In genomic region chr11:98762756-98763501, GRCm38 (mm10) we compare ENCODE assay signal across 1 mouse cellular context.
A peak's percentile ranks its signal among the peaks of the same experiment; 100 is the strongest.
TF ChIP-seq lines count a peak whose summit lies in the region.

No protein-coding gene starts in this region.

TF ChIP-seq in MEL, 35 proteins besides CTCF, POLR2A, EP300 and RAD21 (continued from another document):
- TF ChIP-seq POLR2AphosphoS5 (IDR thresholded peaks at IDR 0.05; ENCODE audit: borderline replicate concordance, low read depth, low read length): no peak
- TF ChIP-seq JUND (IDR thresholded peaks at IDR 0.05; ENCODE audit: low read depth, low read length): peak; percentile 72; the same call in 1 of the 2 replicates
- 0 out of 2 replicates have a peak, but pooled peaks have one; percentile 7 for TF ChIP-seq ZC3H11A (IDR thresholded peaks at IDR 0.05; ENCODE audit: low read depth, low read length)
- TF ChIP-seq SMC3 (IDR thresholded peaks at IDR 0.05; ENCODE audit: low read depth, low read length): peak; percentile 41
- TF ChIP-seq TAL1 (IDR thresholded peaks at IDR 0.05; ENCODE audit: low read length): no peak
- peak; percentile 82; the same call in 1 of the 2 replicates for TF ChIP-seq MYC (IDR thresholded peaks at IDR 0.05; ENCODE audit: low read depth, low read length)
